Mouse (Mus musculus) C2C12 (cell line): ENCODE measurements around the gene Kank4.

ENCODE experiments used
- FOSL1 ChIP-seq: IDR thresholded peaks from one replicate; pipeline ENCODE4 v1.8.0; 2011; ENCODE audit warnings: mild to moderate bottlenecking, low read length; ENCODE audit not compliant: poor library complexity, insufficient read depth, severe bottlenecking
- MAX ChIP-seq: IDR thresholded peaks from one replicate; pipeline ENCODE4 v1.6.1; 2011; ENCODE audit warnings: mild to moderate bottlenecking, control low read depth

DNA sequence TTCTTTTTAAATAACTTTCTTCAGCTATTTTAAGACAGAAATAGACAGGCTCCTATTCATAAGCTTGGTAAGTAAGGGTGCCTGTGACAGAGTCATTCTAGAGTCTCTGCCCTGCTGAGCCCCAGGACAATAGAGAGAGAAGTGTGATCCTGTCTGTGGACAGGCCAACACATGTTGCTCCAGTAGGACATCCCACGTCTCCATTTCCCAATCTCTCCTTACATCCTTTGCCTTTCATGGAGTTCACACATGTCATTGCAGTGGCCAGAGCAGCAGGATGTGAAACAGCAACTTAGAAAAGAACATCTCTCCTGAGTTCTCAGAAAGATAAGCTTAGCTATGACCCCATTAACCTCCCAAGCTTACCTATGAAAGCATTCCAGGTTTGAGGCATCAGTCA is 14.4 kb upstream of the Kank4 start:
- TF ChIP-seq MAX (no peak), FOSL1 (no peak)
